Mouse (Mus musculus) cerebellum, adult 2 months (tissue): ENCODE results near the gene Abhd4.
A peak's percentile ranks its signal among the peaks of the same experiment; 100 is the strongest.

Source experiments
- CTCF ChIP-seq: fragments of 200-500 bp; IDR thresholded peaks from 2 replicates; pipeline ENCODE4 v1.5.1; 2011; ENCODE audit warnings: low read depth, mild to moderate bottlenecking, control low read depth, low read length, moderate library complexity, borderline replicate concordance; ENCODE audit not compliant: insufficient read depth
- POLR2A ChIP-seq: fragments of 200-500 bp; IDR thresholded peaks from 2 replicates; pipeline ENCODE4 v1.6.1; 2011; ENCODE audit warnings: low read length, control low read depth, borderline replicate concordance; ENCODE audit not compliant: insufficient read depth

DNA sequence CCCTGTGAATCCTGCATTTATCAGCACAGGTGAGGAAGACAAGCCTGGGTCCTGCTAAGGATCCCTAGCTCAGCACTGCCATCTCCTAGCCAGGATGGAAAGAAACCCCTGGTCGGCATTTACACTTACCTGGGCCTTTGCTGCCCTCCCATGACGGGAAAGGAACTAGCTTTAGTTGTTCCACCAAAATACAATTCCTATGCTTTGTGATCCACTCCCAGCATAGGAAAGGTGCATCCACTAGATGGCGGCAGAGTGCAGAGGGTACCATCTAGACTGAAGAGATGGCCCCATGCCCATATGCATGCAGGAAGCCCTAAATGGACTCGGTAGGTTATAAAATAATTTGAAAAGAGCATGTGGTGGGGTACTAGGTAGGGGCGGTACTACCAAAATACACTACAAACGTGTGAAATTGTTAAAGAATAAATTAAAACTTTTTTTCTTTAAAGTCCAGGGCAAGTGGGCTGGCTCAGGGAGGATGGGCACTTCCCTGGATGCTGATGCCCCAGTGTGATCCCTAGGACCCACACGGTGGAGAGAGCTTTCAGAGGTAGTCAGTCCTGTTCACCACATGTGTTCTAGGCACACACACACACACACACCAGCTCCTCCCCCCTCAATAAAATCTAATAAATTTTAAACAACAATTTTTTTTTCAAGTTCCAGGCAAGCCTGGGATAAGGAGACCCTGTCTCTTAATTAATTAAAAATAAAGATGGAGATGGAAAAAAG, 14.8 kb upstream of the Abhd4 start:
- TF ChIP-seq CTCF: peak; percentile 88
- no peak for TF ChIP-seq POLR2A
